Mouse (Mus musculus) spleen, postnatal 36 days (tissue): Measurements from ENCODE around the gene Shc2.

ENCODE experiments used
- DNase-seq, 2 experiments: peaks; one replicate each; pipeline ENCODE4 v3.0.0; 2022; ENCODE audit warnings: low spot score in 2 of 2, mixed read lengths in 1 of 2

Shc2 gene

DNA sequence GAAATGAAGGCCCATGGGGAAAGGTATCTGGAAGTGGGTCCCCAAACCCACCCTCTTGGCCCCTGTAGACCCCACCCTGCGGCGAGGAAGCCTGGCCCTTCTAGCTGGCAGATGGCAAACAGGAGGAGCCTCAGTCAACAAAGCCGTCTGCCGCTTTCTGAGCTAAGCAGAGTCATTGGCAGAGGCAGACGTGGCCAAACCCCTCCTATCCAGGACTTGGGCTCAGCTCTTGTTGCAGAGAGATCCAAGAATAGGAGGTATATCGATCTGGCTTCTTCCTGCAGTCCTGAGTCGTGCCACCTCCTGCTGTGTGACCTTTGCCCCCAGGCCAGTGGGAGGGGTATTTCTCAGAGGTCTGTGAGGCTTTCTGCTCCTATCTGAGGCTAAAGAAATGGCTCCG is 21.9 kb downstream of the Shc2 start:
- no peak for DNase-seq

DNA sequence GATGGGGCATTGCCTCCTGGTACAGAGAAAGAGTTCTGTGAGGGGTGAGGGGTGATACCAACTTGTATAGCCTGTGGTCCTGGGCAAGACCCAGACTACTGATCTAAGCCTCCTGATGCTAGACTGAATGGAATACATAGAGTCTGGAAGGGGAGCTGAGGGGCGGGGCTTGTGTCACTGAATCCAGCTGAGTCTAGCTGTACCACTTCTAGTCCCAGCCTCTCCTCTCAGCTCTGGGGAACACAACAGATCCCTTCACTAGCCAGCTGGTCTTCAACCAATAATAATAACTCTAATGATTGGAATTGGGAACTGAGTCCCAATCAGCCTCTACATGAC is 23.4 kb downstream of the Shc2 start:
- DNase-seq: no peak

DNA sequence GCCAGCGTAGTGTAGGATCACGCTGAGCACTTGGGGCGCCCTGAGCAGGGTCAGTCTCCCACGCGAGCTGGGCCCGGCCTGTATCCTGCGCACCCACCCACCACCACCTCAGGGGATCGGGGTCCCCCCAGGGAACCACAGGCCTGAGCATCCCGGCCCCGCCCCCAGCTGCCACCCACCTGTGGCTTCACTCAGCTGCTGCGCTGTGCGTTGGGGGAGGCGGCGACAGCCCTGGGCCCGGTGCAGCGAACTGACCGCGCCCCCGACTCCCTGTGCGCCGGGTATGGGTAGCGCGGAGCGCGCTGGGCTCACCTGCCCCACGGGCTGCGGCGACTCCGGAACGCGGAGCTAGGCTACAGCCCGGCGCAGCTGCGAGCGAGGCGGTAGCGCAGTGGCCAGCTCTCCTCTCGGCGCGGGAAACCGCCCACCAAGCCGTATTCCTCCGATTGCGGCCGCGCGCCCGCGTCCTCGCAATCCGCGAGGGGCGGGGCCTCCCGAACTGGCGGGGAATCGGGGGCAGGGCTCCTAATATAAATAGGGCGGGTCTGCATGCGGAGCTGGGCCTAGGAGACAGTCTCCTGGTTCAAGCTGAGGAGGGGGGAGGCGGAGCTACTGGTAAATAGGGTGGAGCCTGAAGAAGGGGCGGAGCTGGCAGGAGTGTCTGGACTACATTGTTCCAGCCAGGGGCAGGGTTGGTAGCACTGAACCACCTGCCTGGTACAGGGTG is 24.0 kb downstream of the Shc2 start, which contains the start of gene C2cd4c:
TSS of gene C2cd4c (minus strand) at position 448 of the 727 bp plus-strand sequence.
- peak in 1 of 2 experiments; percentile 6 for DNase-seq

DNA sequence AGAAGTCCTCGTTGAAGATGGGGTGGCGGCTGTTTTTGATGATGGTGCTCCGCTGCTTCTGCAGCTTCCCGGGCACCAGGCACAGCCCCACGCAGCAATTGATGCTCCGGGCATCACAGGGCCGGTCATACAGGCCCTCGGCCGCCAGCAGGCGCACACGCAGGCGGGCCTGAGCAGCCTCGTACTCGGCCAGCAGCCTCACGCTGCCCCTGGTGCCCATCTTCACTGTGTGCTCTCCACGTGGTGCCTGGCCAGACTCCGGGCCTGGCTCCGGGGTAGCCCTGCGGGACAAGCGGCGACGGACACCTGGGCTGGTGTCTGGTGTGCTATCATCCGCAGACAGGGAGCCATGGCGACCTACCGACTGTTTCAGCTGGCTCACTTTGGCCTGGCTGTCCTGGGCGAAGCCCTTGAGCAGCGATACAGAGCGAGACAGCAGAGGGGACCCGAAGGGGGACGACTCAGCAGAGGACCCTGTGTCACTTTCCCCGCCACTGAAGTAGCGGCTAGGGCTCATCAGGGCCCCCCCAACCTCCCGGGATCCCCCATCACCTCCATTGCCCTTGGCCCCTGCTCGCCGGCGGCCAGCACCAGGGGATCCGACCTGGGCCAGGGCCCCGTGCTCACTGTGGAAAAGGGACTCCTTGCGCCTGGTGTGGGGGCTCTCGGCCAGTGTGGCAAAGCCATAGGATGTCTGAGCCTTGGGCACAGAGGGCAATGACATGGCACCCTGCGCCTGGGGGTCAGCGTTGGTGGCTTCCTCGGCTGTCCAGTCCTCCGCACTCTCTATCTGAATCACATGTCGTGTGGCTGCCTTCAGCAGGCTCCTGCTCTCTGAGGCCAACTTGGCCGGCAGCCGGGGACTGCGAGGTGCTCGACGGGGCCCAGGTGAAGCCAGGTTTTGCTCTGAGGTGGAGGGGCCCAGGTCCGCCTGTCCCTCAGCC is 25.3 kb downstream of the Shc2 start:
- DNase-seq: no peak

DNA sequence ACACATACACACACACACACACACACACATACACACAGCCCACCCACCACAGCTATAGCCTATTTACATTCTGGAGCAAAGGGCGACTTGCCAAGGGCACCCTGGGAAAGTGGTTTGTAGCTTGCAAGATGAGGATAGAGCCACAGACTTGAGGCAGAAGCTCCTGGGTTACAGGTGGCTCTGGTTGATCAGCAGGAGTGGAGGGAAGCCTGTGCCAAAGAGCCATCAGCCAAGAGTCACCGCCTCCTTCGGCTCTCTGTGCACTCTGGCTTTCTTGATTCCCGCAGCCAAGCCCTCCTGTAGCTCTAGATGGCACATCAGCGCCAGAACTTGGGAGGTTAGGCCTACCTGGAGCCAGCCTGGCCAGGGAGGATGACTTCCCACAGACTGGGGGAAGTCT is 26.4 kb downstream of the Shc2 start:
- DNase-seq: no peak

DNA sequence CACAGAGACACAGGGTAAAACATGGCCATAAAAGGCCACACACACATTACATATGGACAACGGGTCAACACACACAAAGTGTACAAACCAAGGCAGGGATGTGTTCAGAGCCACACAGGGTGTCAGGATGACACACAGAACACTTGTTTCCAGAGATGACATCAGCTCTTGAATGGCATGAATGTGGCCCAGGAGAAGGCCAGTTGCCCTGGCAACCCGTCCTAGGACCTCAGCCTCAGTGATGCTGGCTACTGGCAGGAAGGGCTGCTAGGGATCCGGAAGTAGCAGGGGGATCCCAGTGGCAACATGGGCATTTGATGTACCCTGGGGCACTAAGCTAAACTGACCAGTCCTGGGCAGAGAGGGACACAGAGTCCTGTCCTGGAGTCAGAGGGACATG is 28.4 kb downstream of the Shc2 start:
- DNase-seq: no peak

DNA sequence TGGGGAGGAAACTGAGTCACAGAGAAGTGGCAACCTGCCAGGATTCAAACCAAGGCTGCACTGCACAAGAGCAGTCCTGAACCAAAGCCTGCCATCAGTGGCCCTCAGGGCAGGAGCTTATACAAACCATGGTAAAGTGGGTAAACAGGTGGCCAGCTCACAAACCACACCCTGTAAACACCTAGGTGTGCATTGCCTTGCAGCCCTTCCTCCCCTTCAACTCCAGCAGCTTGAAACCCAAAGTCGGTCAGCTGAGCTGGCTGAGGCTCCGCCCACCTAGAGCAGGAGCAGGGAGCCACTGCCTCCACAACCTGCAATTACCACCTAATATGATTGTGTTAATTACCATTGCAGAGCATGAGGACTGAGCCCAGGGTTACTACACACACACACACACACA is 29.8 kb downstream of the Shc2 start:
- DNase-seq: no peak

DNA sequence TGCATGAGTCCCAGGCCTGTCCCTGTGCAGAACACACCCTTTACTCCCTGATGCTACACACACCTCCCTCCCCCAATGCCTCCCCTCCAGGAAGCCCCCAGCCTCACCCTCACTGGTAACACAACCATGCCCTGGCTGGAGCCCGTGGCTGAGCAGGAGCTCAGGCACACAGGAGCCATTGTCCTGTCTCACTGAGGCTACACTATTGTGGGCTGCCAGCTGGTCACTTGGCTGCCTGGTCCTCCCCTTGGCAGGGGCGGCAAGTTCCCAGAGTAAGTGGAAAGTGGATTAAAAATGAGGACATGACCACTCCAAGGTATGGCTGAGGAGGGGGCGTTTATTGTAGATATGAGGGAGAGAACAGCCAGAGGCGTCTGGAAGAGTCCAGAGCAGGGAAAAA is 31.2 kb downstream of the Shc2 start:
- DNase-seq: no peak

DNA sequence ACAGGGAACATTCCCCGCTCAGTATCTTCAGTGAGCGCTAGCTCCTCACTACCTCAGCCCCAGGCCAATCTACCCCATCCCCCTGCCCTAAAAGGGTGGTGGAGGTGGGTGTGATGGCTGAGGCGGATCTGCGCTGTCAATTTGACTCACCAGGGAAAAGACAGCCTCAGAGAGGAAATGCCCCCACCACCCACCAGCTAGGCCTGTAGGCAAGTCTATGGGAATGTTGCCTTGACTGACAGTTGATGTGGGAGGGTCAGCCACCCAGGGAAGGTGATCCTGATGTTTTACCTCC is 39.8 kb downstream of the Shc2 start:
- DNase-seq: no peak

DNA sequence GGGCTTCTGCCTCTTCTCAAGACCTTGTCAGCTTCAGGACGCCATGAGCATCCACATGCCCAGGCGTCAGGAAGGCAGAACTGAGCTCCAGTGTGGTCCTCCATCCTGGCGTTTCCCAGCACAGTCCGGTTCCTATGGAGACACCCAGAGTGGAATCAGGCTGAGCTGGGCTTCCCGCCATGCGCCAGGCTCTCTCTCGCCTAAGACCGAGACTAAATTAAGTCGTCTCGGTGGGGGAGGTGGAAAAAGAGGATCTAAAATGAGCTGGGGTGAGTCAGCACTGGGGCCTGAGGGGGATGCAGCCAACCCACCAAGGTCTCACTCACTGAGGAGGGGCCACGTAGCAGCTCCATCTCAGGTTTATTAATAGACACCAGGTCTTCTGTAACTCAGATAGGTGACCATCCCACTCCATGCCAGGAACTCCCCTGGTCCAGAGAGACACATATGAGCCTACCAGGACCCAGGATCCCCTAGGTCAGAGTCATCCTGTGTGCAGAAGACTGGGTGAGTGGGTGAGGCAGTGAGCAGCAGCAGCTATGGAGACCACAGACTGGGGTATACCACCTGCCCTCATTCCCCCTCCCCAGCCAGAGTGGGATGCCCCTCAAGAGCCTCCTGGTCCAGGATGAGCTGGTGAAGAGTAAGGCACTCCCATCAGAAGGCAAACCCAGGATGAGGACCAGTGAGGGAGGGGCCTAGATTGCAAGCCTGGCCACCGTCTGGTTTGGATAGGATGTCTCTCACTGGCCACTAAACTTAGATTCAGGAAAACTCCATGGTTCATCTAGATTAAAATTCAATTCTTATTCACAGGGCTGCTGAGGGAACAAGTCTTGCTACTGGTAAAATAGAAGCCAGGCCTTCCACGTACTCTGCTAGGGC is 40.4 kb downstream of the Shc2 start:
- no peak for DNase-seq

DNA sequence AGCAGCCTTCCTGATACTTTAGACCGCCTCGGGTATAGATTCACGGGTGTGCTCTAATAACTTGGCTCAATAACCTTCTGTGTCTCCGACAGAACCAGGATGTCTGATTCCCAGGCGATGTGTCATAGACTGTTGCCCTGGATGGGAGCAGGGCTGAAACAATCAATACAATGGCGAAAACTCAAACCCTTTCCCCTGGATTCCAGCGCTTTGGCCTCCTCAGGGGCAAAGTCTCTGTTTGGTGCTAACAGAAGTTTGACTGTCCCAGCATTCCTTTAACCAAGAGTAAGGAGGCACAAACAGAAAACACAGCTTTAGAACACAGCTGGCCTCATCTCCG is 42.2 kb downstream of the Shc2 start:
- DNase-seq: no peak

DNA sequence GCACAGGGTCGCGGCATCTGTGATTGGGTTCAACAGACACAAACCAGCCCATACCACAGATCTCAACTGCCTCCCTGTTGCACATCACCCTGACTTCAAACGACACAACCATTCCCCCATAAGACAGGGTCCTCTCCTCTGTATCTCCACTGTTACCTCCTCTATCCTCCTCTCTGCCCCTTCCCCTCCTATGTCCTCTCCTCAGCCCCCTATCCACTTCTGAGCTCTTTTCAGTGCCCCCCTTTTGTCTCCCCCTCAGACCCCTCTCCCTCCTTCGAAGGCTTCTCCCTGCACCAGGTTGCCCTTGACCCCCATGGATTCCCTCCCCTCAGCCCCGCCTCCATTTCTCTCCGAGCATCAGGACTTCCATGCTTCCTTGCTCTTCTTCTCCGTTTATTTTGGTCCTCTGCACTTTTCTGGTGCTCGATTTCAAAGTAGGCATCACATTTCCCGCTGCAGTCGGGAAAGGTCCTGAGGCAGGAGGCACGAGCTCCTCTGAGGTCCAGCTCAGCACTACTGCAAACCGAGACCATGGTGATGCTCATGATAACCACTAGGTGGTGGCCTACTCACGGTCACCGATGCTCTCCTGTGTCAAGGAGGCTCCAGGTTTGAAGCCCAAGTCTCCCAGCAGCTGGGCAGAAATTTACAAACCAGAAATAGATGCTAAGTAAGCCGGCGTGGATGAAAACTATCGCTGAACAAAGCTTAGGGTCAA is 42.7 kb downstream of the Shc2 start:
- peak; percentile 12 to 26 for DNase-seq

DNA sequence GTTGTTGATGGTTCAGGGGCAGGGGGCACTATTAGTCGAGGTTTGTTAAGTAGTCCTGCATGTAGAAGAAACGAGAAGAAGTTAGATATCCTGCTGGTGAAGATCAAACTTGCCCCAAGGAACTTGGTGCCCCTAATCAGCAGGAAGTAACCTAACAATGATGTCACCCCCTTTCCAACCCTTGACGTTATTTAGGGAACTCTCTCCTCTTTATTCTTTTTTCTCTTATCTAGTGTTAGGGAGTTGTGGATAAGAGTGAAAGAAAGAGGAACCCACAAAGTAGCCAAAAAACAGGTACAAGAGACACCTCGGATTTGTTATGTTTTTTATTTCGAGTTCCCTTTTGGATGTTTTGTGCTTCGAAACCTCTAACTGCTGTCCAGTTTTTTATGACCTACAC is 43.6 kb downstream of the Shc2 start:
- no peak for DNase-seq

DNA sequence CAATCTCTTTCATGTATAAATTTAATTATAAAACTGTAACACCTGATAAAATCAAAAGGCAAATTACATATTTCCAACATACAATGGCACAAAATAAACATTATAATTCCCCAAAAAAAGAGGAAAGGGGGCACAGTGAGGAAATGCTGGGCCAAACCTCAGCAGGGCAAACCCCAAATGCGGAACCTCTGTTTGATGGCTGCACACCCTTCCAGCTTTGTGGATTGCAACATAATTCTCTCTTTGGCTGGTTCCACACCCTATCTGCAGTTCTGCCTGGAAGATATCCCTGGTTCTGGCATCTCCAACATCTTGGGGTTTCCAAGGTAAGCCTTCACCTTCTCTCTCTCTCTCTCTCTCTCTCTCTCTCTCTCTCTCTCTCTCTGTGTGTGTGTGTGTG is 47.0 kb downstream of the Shc2 start:
- no peak for DNase-seq

DNA sequence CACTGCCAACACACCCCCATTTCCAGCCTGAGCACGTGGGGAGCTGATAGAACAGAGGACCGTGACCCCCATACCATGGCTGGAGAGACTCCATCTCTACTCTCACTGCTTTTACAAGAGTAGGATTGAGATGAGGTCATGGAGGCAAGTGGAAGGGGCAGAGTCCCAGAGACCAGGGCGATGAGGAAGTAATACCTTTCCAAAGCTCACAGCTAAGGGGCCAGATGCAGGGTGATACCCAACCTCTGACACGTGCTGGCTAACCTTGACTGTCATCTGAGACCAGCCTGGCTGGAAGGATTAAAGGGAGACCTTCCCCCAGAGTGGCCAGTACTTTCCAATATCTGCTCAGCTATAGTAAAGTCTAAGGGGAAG is 50.0 kb downstream of the Shc2 start:
- no peak for DNase-seq

DNA sequence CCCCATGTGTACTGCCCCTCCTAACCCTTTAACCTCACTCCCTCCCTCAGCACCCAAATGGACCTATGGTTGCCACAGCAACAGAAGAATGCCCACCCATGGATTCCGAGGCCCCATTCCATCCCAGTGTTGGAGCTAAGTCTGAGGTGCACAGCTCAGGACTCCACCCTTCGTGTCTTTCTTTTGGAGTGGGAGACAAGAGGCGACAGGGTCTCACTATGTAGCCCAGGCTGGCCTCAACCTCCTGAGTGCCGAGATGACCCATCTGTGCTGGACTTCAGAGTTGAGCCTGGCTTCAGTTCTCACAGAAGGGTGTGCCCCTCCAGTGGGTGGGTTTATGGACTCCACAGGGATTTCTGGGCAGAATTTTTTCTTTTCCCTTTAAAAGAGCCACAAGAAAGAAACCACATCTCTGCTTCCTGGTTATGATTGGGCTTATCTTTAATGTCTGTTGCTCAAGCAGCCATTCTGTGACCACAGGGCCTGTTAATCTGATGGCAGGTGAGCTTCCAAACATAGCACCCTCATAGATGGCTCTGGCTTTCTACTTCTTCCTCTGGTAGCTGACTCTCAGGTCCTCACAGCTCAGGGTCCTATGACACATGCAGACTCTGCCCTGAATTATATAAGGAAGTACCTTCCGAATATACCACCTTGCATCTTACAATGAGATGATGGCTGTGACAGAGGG is 50.5 kb downstream of the Shc2 start, which contains the start of gene Theg:
TSS of gene Theg (minus strand) at position 271 of the 691 bp plus-strand sequence.
- no peak for DNase-seq

DNA sequence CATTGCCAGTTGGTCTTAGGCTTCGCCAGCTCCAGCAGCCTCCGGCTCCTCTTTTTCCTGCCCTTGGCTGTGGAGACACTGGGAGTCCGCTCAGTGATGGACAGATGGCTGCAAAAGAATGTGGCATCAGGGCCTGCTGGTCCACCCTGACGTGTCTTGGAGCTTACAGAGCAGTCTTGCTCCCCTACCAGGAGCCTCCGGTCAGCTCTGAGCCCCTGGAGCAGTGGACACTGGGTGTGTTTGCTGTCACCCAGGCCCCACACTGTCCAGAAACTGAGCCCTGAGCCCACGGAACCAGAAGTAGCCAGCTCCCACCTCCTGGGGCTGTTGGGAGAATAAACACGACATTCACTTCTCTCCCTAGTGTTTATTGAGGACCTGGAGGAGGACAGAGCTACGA is 51.5 kb downstream of the Shc2 start:
- DNase-seq: no peak

DNA sequence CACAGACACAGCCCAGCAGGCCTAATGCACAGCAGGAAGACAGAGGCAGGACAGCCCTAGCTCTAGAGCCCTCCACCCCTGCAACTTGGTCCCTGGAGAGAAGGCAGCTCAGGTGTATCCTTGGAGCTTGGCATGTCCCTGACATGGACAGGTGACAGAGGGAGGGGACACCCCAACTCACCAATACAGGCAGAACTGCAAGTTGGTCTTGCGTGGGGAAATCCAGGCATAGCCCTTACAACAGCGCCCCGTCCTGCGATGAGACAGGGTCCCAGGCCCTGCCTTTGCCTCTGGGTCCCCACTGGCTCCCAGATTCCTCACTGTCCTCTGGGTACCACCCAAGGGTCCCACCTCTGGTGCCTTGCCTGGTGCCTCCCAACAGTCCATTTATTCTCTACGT is 52.0 kb downstream of the Shc2 start:
- DNase-seq: no peak

DNA sequence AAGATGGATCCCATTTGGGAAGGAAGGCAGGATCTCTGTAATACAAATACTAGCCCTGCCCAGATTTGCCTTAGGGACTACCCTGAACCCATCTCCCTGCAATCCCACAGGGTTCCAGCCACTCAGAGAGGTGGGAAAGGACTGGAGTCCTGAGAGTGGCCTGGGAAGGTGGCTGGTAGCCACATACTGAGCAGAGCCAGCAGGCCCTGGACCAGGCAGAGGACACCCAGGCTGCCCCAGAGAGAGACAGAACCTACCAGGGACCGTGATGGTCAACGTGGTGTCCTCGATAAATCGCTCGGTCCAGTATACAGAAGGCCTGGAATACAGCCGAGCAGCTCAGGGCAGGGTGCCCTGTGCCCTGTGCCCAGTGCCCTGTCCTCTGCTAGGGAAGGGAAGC is 52.6 kb downstream of the Shc2 start:
- no peak for DNase-seq

DNA sequence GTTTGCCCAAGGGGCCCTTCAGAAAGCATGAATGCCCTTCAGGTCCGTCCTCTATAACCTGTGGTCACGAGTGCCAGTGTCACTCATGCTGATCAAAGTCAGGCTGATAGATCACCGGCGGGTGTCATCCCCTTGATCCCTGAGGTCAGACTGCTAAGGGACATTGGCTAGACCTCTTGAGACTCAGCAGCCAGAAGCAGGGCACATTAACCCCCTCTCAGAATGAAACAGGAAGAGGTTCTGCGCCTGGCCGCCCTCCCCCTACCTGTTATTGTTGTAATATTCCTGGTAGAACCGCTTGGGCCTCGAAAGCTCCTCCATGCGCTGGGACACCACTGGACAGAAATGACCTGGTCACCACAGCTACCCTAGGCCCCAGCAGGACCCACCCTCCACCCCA is 53.3 kb downstream of the Shc2 start:
- peak; percentile 38 to 53 for DNase-seq

DNA sequence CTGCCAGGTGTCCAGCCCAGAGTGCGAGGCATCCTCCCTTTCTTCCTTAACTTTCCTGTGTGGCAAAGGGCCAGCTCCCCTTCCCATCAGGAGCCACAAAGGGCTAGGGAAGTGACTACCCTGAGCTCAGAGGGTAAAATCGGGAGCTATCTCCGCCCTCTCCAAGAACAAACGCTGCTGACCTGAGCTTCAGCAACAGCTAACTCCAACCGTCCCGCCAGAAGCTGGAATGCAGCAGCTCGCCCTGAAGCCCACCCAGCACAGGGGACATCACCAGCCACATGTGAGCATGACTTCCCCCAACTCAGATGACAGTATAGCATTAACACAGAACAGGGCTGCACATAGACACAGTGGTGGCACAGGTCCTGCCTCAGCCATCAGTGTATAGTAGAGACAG is 53.7 kb downstream of the Shc2 start:
- no peak for DNase-seq
